Mouse (Mus musculus) liver, embryonic 16.5 days (tissue): ENCODE data around the gene Kmt2a. TPM values are rescaled to one million over a fixed set of nuclear protein-coding genes. Genes with fewer than 3 reads are reported as not detected.

ENCODE experiments used
- ATAC-seq: fragments of 200-750 bp; cut with Nextera tagmentation; 2 replicates; pipeline ENCODE4 v1.8.0; 2017; ENCODE audit warnings: low read depth, mild to moderate bottlenecking, moderate number of reproducible peaks, moderate library complexity
- H3K27ac ChIP-seq: fragments of 300-500 bp; sonication (generic); 2 replicates; pipeline ENCODE4 v1.5.1; 2014; ENCODE audit warnings: mild to moderate bottlenecking, low read length
- H3K27me3 ChIP-seq: fragments of 300-500 bp; sonication (generic); 2 replicates; pipeline ENCODE4 v1.6.1; 2014; ENCODE audit warnings: low read depth, low read length, mixed read lengths; ENCODE audit not compliant: control insufficient read depth, insufficient read depth
- H3K36me3 ChIP-seq: fragments of 300-500 bp; sonication (generic); 2 replicates; pipeline ENCODE4 v1.6.1; 2014; ENCODE audit warnings: mild to moderate bottlenecking; ENCODE audit not compliant: control insufficient read depth, insufficient read depth
- H3K4me1 ChIP-seq: fragments of 300-500 bp; sonication (generic); 2 replicates; pipeline ENCODE4 v1.6.1; 2014; ENCODE audit warnings: low read depth, low read length, mixed read lengths; ENCODE audit not compliant: control insufficient read depth
- H3K4me2 ChIP-seq: fragments of 300-500 bp; sonication (generic); 2 replicates; pipeline ENCODE4 v1.6.1; 2014; ENCODE audit warnings: low read depth, low read length, mixed read lengths
- H3K4me3 ChIP-seq: fragments of 300-500 bp; sonication (generic); 2 replicates; pipeline ENCODE4 v1.5.1; 2014; ENCODE audit warnings: low read depth, mild to moderate bottlenecking, low read length
- H3K9ac ChIP-seq: fragments of 300-500 bp; sonication (generic); 2 replicates; pipeline ENCODE4 v1.6.1; 2014; ENCODE audit warnings: low read depth, low read length
- H3K9me3 ChIP-seq: fragments of 300-500 bp; sonication (generic); replicated peaks from 2 replicates; pipeline ENCODE4 v1.6.1; 2016; ENCODE audit warnings: low read length; ENCODE audit not compliant: control insufficient read depth
- WGBS: fragments of 180-500 bp; shearing (Covaris S2); extraction: QIAGEN DNeasy Blood & Tissue Kit; methylation state at CpG from one replicate; pipeline ENCODE4 v1.1.7; 2014; ENCODE audit not compliant: insufficient replicate concordance; 5-methylcytosine and 5-hydroxymethylcytosine counted together
- polyA plus RNA-seq: library from polyadenylated mRNA; unstranded; fragments of >200 nt; fragmentation: Nextera tagmentation; extraction: Ambion mirVana; gene quantifications from 2 replicates; pipeline ENCODE4 v1.2.1, GENCODE M21; 2015

The Kmt2a gene
- polyA plus RNA-seq, 1 experiment from 2014 or later, result 3.0 TPM

DNA sequence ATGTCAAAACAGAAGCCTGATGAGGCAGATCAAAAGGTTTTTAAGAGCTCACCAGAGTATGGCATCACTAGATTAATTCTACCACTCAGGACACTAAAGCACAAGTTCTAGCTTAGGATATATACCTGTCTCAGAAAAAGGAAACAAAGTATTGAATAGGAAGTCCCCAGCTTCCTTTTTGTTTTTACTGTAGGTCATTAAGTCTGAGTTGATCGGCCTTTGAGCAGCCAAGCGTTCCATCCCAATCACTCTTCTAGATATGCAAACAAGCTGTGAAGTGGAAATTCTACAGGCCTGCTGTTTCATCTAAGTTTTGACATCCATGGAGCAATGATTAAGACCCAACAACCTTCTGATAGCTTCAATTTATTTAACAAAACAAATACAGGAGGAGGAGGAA, 120.2 kb downstream of the Kmt2a start:
- Histone ChIP-seq H3K4me1 (peaks cover 13% of the 10 kb centered on the region), H3K9me3 (no peaks in the 10 kb centered on the region), H3K4me2 (no peak overlapping the region), H3K4me3 (no peak overlapping the region), H3K36me3 (peaks cover 14% of the 10 kb centered on the region), H3K27me3 (no peaks in the 10 kb centered on the region), H3K27ac (no peak overlapping the region), H3K9ac (no peak overlapping the region)
- ATAC-seq, result no peak
- 63% methylated on average over 2 of the region's 2 CpGs for WGBS

Other genes with a start within 250 kb of the Kmt2a start
- gene Treh, start 208.1 kb downstream of the Kmt2a start, polyA plus RNA-seq, result not detected in 2 replicates
- gene Phldb1, start 146.1 kb downstream of the Kmt2a start, polyA plus RNA-seq, result 2.2 and 2.3 TPM in 2 replicates
- 92.8 and 95.6 TPM in 2 replicates for gene Arcn1, start 113.5 kb downstream of the Kmt2a start, polyA plus RNA-seq
- 20.6 and 21.0 TPM in 2 replicates for gene Ift46, start 113.4 kb downstream of the Kmt2a start, polyA plus RNA-seq
- gene Tmem25, start 82.0 kb downstream of the Kmt2a start, polyA plus RNA-seq, result 3.9 and 6.1 TPM in 2 replicates
- 166 and 200 TPM in 2 replicates for gene Ttc36, start 78.2 kb downstream of the Kmt2a start, polyA plus RNA-seq
- gene Atp5l, start 39.4 kb upstream of the Kmt2a start, polyA plus RNA-seq, result 467 and 488 TPM in 2 replicates
- gene Ube4a, start 84.3 kb upstream of the Kmt2a start, polyA plus RNA-seq, result 10.0 and 11.5 TPM in 2 replicates
- gene Cd3g, start 99.1 kb upstream of the Kmt2a start, polyA plus RNA-seq, result 0.32 and 0.58 TPM in 2 replicates
- gene Cd3d, start 100.5 kb upstream of the Kmt2a start, polyA plus RNA-seq, result 0.13 and 0.52 TPM in 2 replicates
- gene Cd3e, start 128.3 kb upstream of the Kmt2a start, polyA plus RNA-seq, result not detected in 2 replicates
- gene Mpzl2, start 158.5 kb upstream of the Kmt2a start, polyA plus RNA-seq, result 10.6 and 12.5 TPM in 2 replicates
- 0.90 and 1.1 TPM in 2 replicates for gene Mpzl3, start 173.9 kb upstream of the Kmt2a start, polyA plus RNA-seq
- 0.47 and 1.2 TPM in 2 replicates for gene Jaml, start 197.9 kb upstream of the Kmt2a start, polyA plus RNA-seq
- gene Scn2b, start 236.5 kb upstream of the Kmt2a start, polyA plus RNA-seq, result 0.20 TPM in 2 replicates